ENCODE assay signal across 33 mouse cellular contexts in genomic region chr19:27311311-27311710, GRCm38 (mm10). TPM values are rescaled to one million over a fixed set of nuclear protein-coding genes. Genes with fewer than 3 reads are reported as not detected.
DNase-seq lines count a peak whose midpoint lies in the region; ATAC-seq lines count a peak whose summit lies in the region.
"Had no signal": no experiment of that assay in that cellular context is flagged by ENCODE, and none has a peak within 500 bp of the region (broad histone marks: within the 10 kb centered on the region; RNA-seq: fewer than 3 reads in every experiment).

No protein-coding gene starts in this region.

- no peak overlapping the region for H3K27ac ChIP-seq in heart, embryonic 11.5 days (ENCODE audit: low read depth, low read length)
- H3K27ac ChIP-seq in brown adipose tissue, adult 24 weeks (replicated peaks; ENCODE audit: low read depth, low read length) = peak overlapping the region; percentile 81
- H3K27ac ChIP-seq: embryonic facial prominence, embryonic 12.5 days; forebrain, embryonic 10.5 days; forebrain, embryonic 15.5 days; hindbrain, embryonic 13.5 days; limb, embryonic 10.5 days; limb, embryonic 15.5 days; liver, embryonic 13.5 days; midbrain, embryonic 12.5 days; neural tube, embryonic 13.5 days had no signal

- ATAC-seq in heart, embryonic 11.5 days (replicated peaks; ENCODE audit: insufficient number of reproducible peaks, low FRiP score, low TSS enrichment) = no peak
- ATAC-seq: forebrain, embryonic 15.5 days; intestine, embryonic 16.5 days; lung, postnatal 0 days; Patski had no signal

- DNase-seq in adrenal gland, postnatal 10 days = peak; percentile 30
- no peak for DNase-seq in adrenal gland, postnatal 25 days
- peak; percentile 55 to 64 for DNase-seq in heart, adult 18-20 months
- peak; percentile 76 for DNase-seq in large intestine, adult 2 months (ENCODE audit: low read depth, low spot score)
- DNase-seq in spleen, postnatal 10 days (ENCODE audit: low spot score in 2 of 2) = no peak
- DNase-seq: cerebellum, adult 11 months; cerebellum, adult 9-11 months; embryo, embryonic 11 days; kidney, adult 9 months; layer of hippocampus, adult 9-11 months; liver, embryonic 13.5 days; lung, adult 18-20 months; lung, postnatal 4 days; right cerebral cortex, postnatal 4 days had no signal

- no peak overlapping the region for H3K4me3 ChIP-seq in heart, embryonic 11.5 days (ENCODE audit: low read depth, low read length)
- H3K4me3 ChIP-seq in brown adipose tissue, adult 24 weeks (ENCODE audit: insufficient read depth, low read depth, low read length) = no peak overlapping the region
- H3K4me3 ChIP-seq: embryonic facial prominence, embryonic 12.5 days; forebrain, embryonic 10.5 days; forebrain, embryonic 15.5 days; hindbrain, embryonic 13.5 days; limb, embryonic 10.5 days; limb, embryonic 15.5 days; liver, embryonic 13.5 days; megakaryocyte, embryonic 14.5 days; midbrain, embryonic 12.5 days; neural tube, embryonic 13.5 days had no signal

- H3K9me3 ChIP-seq in heart, embryonic 11.5 days (replicated peaks; ENCODE audit: control insufficient read depth, low read length) = no peaks in the 10 kb centered on the region
- H3K9me3 ChIP-seq: embryonic facial prominence, embryonic 12.5 days; forebrain, embryonic 10.5 days; forebrain, embryonic 15.5 days; hindbrain, embryonic 13.5 days; limb, embryonic 10.5 days; limb, embryonic 15.5 days; liver, embryonic 13.5 days; megakaryocyte, embryonic 14.5 days; midbrain, embryonic 12.5 days; neural tube, embryonic 13.5 days had no signal

- WGBS in heart, embryonic 11.5 days (ENCODE audit: insufficient replicate concordance) = 73% methylated on average over 3 of the region's 3 CpGs
- WGBS in large intestine, adult 2 months = 38% methylated on average over 3 of the region's 3 CpGs

- H3K27me3 ChIP-seq in heart, embryonic 11.5 days (ENCODE audit: control insufficient read depth, insufficient read depth, low read length) = no peaks in the 10 kb centered on the region
- H3K27me3 ChIP-seq: embryonic facial prominence, embryonic 12.5 days; forebrain, embryonic 15.5 days; hindbrain, embryonic 13.5 days; limb, embryonic 15.5 days; liver, embryonic 13.5 days; midbrain, embryonic 12.5 days; neural tube, embryonic 13.5 days had no signal

- 0 out of 2 replicates have a peak, but pooled peaks cover 2% of the 10 kb centered on the region for H3K4me1 ChIP-seq in heart, embryonic 11.5 days (ENCODE audit: control insufficient read depth, insufficient read depth, low read length)
- peaks cover 8% of the 10 kb centered on the region; the same call in 1 of the 2 replicates for H3K4me1 ChIP-seq in brown adipose tissue, adult 24 weeks (ENCODE audit: control insufficient read depth, insufficient read depth, insufficient read length, low read length)
- H3K4me1 ChIP-seq: embryonic facial prominence, embryonic 12.5 days; forebrain, embryonic 10.5 days; forebrain, embryonic 15.5 days; hindbrain, embryonic 13.5 days; limb, embryonic 15.5 days; midbrain, embryonic 12.5 days; neural tube, embryonic 13.5 days had no signal

- H3K9ac ChIP-seq in heart, embryonic 11.5 days (ENCODE audit: low read depth, low read length) = no peak overlapping the region
- H3K9ac ChIP-seq: embryonic facial prominence, embryonic 12.5 days; forebrain, embryonic 15.5 days; hindbrain, embryonic 13.5 days; limb, embryonic 15.5 days; liver, embryonic 13.5 days; midbrain, embryonic 12.5 days; neural tube, embryonic 13.5 days had no signal

- no peak overlapping the region for H3K4me2 ChIP-seq in heart, embryonic 11.5 days
- H3K4me2 ChIP-seq: embryonic facial prominence, embryonic 12.5 days; forebrain, embryonic 15.5 days; hindbrain, embryonic 13.5 days; limb, embryonic 15.5 days; liver, embryonic 13.5 days; midbrain, embryonic 12.5 days; neural tube, embryonic 13.5 days had no signal

- H3K36me3 ChIP-seq in heart, embryonic 11.5 days (ENCODE audit: control insufficient read depth, insufficient read depth, low read length) = no peaks in the 10 kb centered on the region
- H3K36me3 ChIP-seq: embryonic facial prominence, embryonic 12.5 days; forebrain, embryonic 10.5 days; forebrain, embryonic 15.5 days; hindbrain, embryonic 13.5 days; limb, embryonic 10.5 days; limb, embryonic 15.5 days; liver, embryonic 13.5 days; midbrain, embryonic 12.5 days; neural tube, embryonic 13.5 days had no signal

RNA-seq across cellular contexts. Expression of gene Kcnv2, which starts 11.1 kb away (rescaled TPM):
- under 1 TPM in 1 of 2 experiments, not detected in 1; 0.06 TPM for total RNA-seq in adrenal gland, postnatal 10 days (2021)
- not detected in 2 replicates for total RNA-seq in adrenal gland, postnatal 25 days (2021)
- total RNA-seq in heart, adult 18-20 months (2021) = 1 to 10 TPM; 3.6 to 6.0 TPM
- 0.17 and 0.27 TPM in 2 replicates for polyA plus RNA-seq in heart, embryonic 11.5 days (2014; fragmentation: Nextera tagmentation; extraction: Ambion mirVana)
- not detected in 2 replicates for polyA plus RNA-seq in brown adipose tissue, adult 24 weeks (2012; ENCODE audit: insufficient read depth, insufficient read length, missing spikeins)
- 0.02 and 0.03 TPM in 2 replicates for polyA plus RNA-seq in large intestine, adult 2 months (2012; rRNA removed)
- total RNA-seq: granulocyte monocyte progenitor cell, adult 5-6 weeks; left cerebral cortex, postnatal 10 days; MEL had no signal
- polyA plus RNA-seq: frontal cortex, adult 2 months; liver, embryonic 13.5 days; lung, postnatal 0 days; neural tube, embryonic 13.5 days; Patski; stomach, embryonic 14.5 days had no signal

Comparison
In these comparisons a context has a peak if more than half of its experiments do, and no peak if none do; other contexts are left out.
1. DNase-seq: peak in adrenal gland, postnatal 10 days (single experiment), heart, adult 18-20 months (2 of 2) and large intestine, adult 2 months (single experiment); none in adrenal gland, postnatal 25 days (single experiment) and spleen, postnatal 10 days (0 of 2).